Mouse (Mus musculus): ENCODE results near the gene Ring1. TPM values are rescaled to one million over a fixed set of nuclear protein-coding genes. Genes with fewer than 3 reads are reported as not detected.
"Not testable (repeated sequence)": the region's sequence is repeated elsewhere in the genome, so short reads cannot be mapped to it uniquely, and the experiment has no call there.

Ring1 gene
- polyA plus RNA-seq, 1 experiment from 2014 or later, result 10.1 TPM

GRCm38 (mm10) chr17:34000150-34000537 is 24.3 kb downstream of the Ring1 start, which contains the start of gene H2-K1:
TSS of gene H2-K1 (minus strand) at chr17:34000347.
- peak within 1 kb of the TSS; percentile 90 for H3K27ac ChIP-seq (ENCODE audit: low read depth, low read length)
- under 1% methylated on average over 29 of the region's 30 CpGs for WGBS
- ATAC-seq, result peak; percentile 94
- H3K9ac ChIP-seq (ENCODE audit: low read depth, low read length), result peak within 1 kb of the TSS; percentile 69
- no peak for TF ChIP-seq CTCF (IDR thresholded peaks at IDR 0.05; ENCODE audit: low read depth)
- H3K4me2 ChIP-seq (replicated peaks; ENCODE audit: low read depth), result peak within 1 kb of the TSS; percentile 98
- H3K27me3 ChIP-seq (replicated peaks; ENCODE audit: control insufficient read depth, insufficient read depth, low read length), result no peaks in the 10 kb centered on the region
- H3K9me3 ChIP-seq (ENCODE audit: control insufficient read depth), result no peaks in the 10 kb centered on the region
- peak within 1 kb of the TSS; percentile 75 for H3K4me3 ChIP-seq (ENCODE audit: low read depth, low read length)
- H3K4me1 ChIP-seq (replicated peaks; ENCODE audit: control insufficient read depth, insufficient read depth, low read length), result no peaks in the 10 kb centered on the region
- H3K36me3 ChIP-seq (ENCODE audit: control insufficient read depth, insufficient read depth), result peaks cover 12% of the 10 kb centered on the region; the same call in 1 of the 2 replicates

GRCm38 (mm10) chr17:33999341-34000149 is 24.9 kb downstream of the Ring1 start:
- 3% methylated on average over 87 of the region's 87 CpGs for WGBS
- peak overlapping the region; percentile 75 for H3K4me3 ChIP-seq (ENCODE audit: low read depth, low read length)

GRCm38 (mm10) chr17:33998697-33999096 is 25.8 kb downstream of the Ring1 start:
- H3K4me1 ChIP-seq (replicated peaks; ENCODE audit: control insufficient read depth, insufficient read depth, low read length); H3K9ac ChIP-seq (ENCODE audit: low read depth, low read length); H3K9me3 ChIP-seq (ENCODE audit: control insufficient read depth); H3K27ac ChIP-seq (ENCODE audit: low read depth, low read length); ATAC-seq; H3K27me3 ChIP-seq (replicated peaks; ENCODE audit: control insufficient read depth, insufficient read depth, low read length): not testable (repeated sequence)
- Histone ChIP-seq H3K4me3 (ENCODE audit: low read depth, low read length) (peak overlapping the region; percentile 75; the same call in 1 of the 2 replicates), H3K4me2 (replicated peaks; ENCODE audit: low read depth) (peak overlapping the region; percentile 98), H3K36me3 (ENCODE audit: control insufficient read depth, insufficient read depth) (peaks cover 12% of the 10 kb centered on the region; the same call in 1 of the 2 replicates)
- WGBS, result 37% methylated on average over 5 of the region's 5 CpGs

More at GRCm38 (mm10) chr17:33999341-34000149, 24.9 kb downstream of the Ring1 start:
- no peak for TF ChIP-seq CTCF (IDR thresholded peaks at IDR 0.05; ENCODE audit: low read depth)
- peaks cover 12% of the 10 kb centered on the region; the same call in 1 of the 2 replicates for H3K36me3 ChIP-seq (ENCODE audit: control insufficient read depth, insufficient read depth)
- no peaks in the 10 kb centered on the region for H3K4me1 ChIP-seq (replicated peaks; ENCODE audit: control insufficient read depth, insufficient read depth, low read length)
- H3K4me2 ChIP-seq (replicated peaks; ENCODE audit: low read depth), result peak overlapping the region; percentile 98
- H3K9ac ChIP-seq (ENCODE audit: low read depth, low read length), result peak overlapping the region; percentile 69
- peak; percentile 47 for ATAC-seq
- no peaks in the 10 kb centered on the region for H3K9me3 ChIP-seq (ENCODE audit: control insufficient read depth)
- H3K27me3 ChIP-seq (replicated peaks; ENCODE audit: control insufficient read depth, insufficient read depth, low read length), result no peaks in the 10 kb centered on the region
- H3K27ac ChIP-seq (ENCODE audit: low read depth, low read length), result peak overlapping the region; percentile 90

- H3K9me3 ChIP-seq (ENCODE audit: control insufficient read depth); H3K4me1 ChIP-seq (replicated peaks; ENCODE audit: control insufficient read depth, insufficient read depth, low read length); H3K27ac ChIP-seq (ENCODE audit: low read depth, low read length); H3K4me3 ChIP-seq (ENCODE audit: low read depth, low read length); ATAC-seq; H3K27me3 ChIP-seq (replicated peaks; ENCODE audit: control insufficient read depth, insufficient read depth, low read length); H3K4me2 ChIP-seq (replicated peaks; ENCODE audit: low read depth); H3K9ac ChIP-seq (ENCODE audit: low read depth, low read length): not testable (repeated sequence)
- 94% methylated on average over 2 of the region's 2 CpGs for WGBS
- H3K36me3 ChIP-seq (ENCODE audit: control insufficient read depth, insufficient read depth), result peaks cover 12% of the 10 kb centered on the region; the same call in 1 of the 2 replicates
Measured at GRCm38 (mm10) chr17:33997025-33997424, 27.5 kb downstream of the Ring1 start.

- no peak for TF ChIP-seq CTCF (IDR thresholded peaks at IDR 0.05; ENCODE audit: low read depth)
- ATAC-seq, result no peak
- Histone ChIP-seq H3K27ac (ENCODE audit: low read depth, low read length) (no peak overlapping the region), H3K9ac (ENCODE audit: low read depth, low read length) (no peak overlapping the region), H3K4me2 (replicated peaks; ENCODE audit: low read depth) (no peak overlapping the region), H3K4me3 (ENCODE audit: low read depth, low read length) (no peak overlapping the region), H3K9me3 (ENCODE audit: control insufficient read depth) (no peaks in the 10 kb centered on the region), H3K36me3 (ENCODE audit: control insufficient read depth, insufficient read depth) (peaks cover 12% of the 10 kb centered on the region; the same call in 1 of the 2 replicates), H3K4me1 (replicated peaks; ENCODE audit: control insufficient read depth, insufficient read depth, low read length) (no peaks in the 10 kb centered on the region), H3K27me3 (replicated peaks; ENCODE audit: control insufficient read depth, insufficient read depth, low read length) (no peaks in the 10 kb centered on the region)
- 56% methylated on average over 3 of the region's 3 CpGs for WGBS
Measured at GRCm38 (mm10) chr17:33995651-33996050, 28.8 kb downstream of the Ring1 start.

GRCm38 (mm10) chr17:33994959-33995358 is 29.5 kb downstream of the Ring1 start:
- no peak overlapping the region for H3K4me2 ChIP-seq (replicated peaks; ENCODE audit: low read depth)
- H3K9ac ChIP-seq (ENCODE audit: low read depth, low read length), result no peak overlapping the region
- ATAC-seq, result no peak
- no peak overlapping the region for H3K4me3 ChIP-seq (ENCODE audit: low read depth, low read length)
- WGBS, result 90% methylated on average over 8 of the region's 8 CpGs
- TF ChIP-seq CTCF (IDR thresholded peaks at IDR 0.05; ENCODE audit: low read depth), result no peak
- peaks cover 12% of the 10 kb centered on the region; the same call in 1 of the 2 replicates for H3K36me3 ChIP-seq (ENCODE audit: control insufficient read depth, insufficient read depth)
- no peaks in the 10 kb centered on the region for H3K9me3 ChIP-seq (ENCODE audit: control insufficient read depth)
- H3K4me1 ChIP-seq (replicated peaks; ENCODE audit: control insufficient read depth, insufficient read depth, low read length), result no peaks in the 10 kb centered on the region
- no peaks in the 10 kb centered on the region for H3K27me3 ChIP-seq (replicated peaks; ENCODE audit: control insufficient read depth, insufficient read depth, low read length)
- H3K27ac ChIP-seq (ENCODE audit: low read depth, low read length), result no peak overlapping the region

Measured in intestine, postnatal 0 days (tissue).